22 mouse cellular contexts compared by ENCODE assay signal in genomic region chr9:111223406-111223805, GRCm38 (mm10).
"Had no signal": no experiment of that assay in that cellular context is flagged by ENCODE, and none has a peak within 500 bp of the region (broad histone marks: within the 10 kb centered on the region; RNA-seq: fewer than 3 reads in every experiment).

No protein-coding gene starts in this region.

- DNase-seq: lung, adult 2 months; lung, postnatal 14 days; lung, postnatal 36 days; midbrain, embryonic 14.5 days; retina, postnatal 1 day; right cerebral cortex, adult 18-20 months; right cerebral cortex, postnatal 25 days; right cerebral cortex, postnatal 4 days; spleen, adult 18-20 months; thymus, adult 2 months; thymus, postnatal 25 days; thymus, postnatal 4 days had no signal

- H3K4me3 ChIP-seq: lung, embryonic 15.5 days; megakaryocyte, embryonic 14.5 days; midbrain, embryonic 10.5 days; midbrain, embryonic 12.5 days; myocyte; neural tube, embryonic 13.5 days; neural tube, embryonic 15.5 days had no signal

- H3K4me2 ChIP-seq: lung, embryonic 15.5 days; midbrain, embryonic 12.5 days; neural tube, embryonic 13.5 days; neural tube, embryonic 15.5 days had no signal

- H3K27me3 ChIP-seq: lung, embryonic 15.5 days; megakaryocyte, embryonic 14.5 days; midbrain, embryonic 12.5 days; neural tube, embryonic 13.5 days; neural tube, embryonic 15.5 days had no signal

- H3K9me3 ChIP-seq: lung, embryonic 15.5 days; megakaryocyte, embryonic 14.5 days; midbrain, embryonic 10.5 days; midbrain, embryonic 12.5 days; neural tube, embryonic 13.5 days; neural tube, embryonic 15.5 days had no signal

- H3K9ac ChIP-seq: lung, embryonic 15.5 days; midbrain, embryonic 12.5 days; neural tube, embryonic 13.5 days; neural tube, embryonic 15.5 days had no signal

- H3K4me1 ChIP-seq: lung, embryonic 15.5 days; midbrain, embryonic 10.5 days; midbrain, embryonic 12.5 days; neural tube, embryonic 13.5 days; neural tube, embryonic 15.5 days had no signal

- H3K27ac ChIP-seq: lung, embryonic 15.5 days; macrophage; midbrain, embryonic 10.5 days; midbrain, embryonic 12.5 days; neural tube, embryonic 13.5 days; neural tube, embryonic 15.5 days had no signal

- ATAC-seq: lung, postnatal 0 days; midbrain, embryonic 16.5 days had no signal
